Mouse (Mus musculus): ENCODE data around the gene Fbxo30. TPM values are rescaled to one million over a fixed set of nuclear protein-coding genes. Genes with fewer than 3 reads are reported as not detected.

The Fbxo30 gene
- total RNA-seq, 2 experiments from 2014 or later = 13.4 to 18.0 TPM

DNA sequence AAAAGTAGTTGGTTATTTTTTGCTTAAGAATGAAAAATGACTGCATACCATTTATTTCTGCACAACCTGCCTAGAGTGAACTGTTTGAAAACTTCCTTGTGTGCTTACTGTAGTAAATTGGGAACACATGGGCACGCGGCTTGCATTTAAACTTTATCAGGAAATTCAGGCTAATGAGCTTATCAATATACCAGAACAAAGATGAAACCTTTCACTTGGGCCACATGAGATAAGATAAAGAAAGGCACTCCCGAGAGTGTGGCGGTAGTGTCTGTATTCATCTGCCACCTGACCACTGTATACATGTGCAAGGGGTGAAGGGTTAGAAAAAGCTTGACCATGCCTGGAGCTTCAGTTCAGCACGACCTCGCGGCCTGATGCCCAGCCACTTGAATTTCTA lies 41.2 kb downstream of the Fbxo30 start:
- no peak for DNase-seq (ENCODE audit: low spot score)

DNA sequence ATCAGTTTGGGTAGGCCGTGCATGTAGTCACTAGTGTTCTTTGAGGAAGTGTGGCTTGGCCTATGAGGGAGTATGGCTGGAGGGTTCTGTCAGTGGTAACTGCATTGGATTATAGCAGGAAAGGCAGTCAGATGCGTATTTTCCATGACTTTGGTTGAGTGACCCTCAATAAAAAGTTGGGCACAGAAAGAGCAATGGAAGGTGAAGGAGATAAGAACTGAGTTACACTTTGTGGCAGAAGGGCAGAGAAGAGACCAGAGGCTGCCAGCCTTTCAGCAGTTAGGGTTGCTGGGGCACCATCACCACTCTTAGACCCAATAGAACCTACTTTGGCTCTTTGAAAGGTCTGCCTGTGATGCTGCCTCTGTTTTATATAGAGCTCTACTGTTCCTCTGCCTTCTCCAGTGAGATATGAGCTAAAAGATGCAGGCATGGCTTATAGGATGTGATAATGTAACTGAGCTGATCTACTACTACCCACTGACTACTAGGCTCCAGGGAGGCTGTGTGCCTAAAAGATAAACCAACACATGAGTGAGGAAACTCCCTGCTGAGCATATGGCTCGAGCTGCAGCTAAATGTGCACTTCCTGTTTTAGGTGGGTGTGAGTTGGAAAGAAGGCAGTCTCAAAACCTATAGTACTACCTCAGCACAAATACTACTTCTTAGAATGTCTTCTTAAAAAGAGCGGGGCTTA lies 42.2 kb downstream of the Fbxo30 start:
- no peak for DNase-seq (ENCODE audit: low spot score)

DNA sequence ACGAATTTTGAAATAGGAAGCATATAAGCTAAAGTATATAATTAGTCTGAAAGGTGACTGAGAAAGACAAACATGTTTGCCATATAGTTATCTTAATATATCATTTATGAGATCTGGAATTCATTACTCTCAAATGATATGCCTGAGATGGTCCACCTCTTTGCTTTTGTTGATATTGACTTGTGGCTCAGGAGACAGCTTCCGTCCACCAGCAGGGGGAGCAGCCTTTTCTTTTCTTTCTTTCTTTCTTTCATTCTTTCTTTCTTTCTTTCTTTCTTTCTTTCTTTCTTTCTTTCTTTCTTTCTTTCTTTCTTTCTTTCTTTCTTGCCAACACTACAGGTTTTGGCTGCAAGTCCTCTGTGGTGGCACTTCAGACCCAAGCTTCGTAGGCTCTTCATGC lies 45.4 kb downstream of the Fbxo30 start:
- no peak for DNase-seq (ENCODE audit: low spot score)

DNA sequence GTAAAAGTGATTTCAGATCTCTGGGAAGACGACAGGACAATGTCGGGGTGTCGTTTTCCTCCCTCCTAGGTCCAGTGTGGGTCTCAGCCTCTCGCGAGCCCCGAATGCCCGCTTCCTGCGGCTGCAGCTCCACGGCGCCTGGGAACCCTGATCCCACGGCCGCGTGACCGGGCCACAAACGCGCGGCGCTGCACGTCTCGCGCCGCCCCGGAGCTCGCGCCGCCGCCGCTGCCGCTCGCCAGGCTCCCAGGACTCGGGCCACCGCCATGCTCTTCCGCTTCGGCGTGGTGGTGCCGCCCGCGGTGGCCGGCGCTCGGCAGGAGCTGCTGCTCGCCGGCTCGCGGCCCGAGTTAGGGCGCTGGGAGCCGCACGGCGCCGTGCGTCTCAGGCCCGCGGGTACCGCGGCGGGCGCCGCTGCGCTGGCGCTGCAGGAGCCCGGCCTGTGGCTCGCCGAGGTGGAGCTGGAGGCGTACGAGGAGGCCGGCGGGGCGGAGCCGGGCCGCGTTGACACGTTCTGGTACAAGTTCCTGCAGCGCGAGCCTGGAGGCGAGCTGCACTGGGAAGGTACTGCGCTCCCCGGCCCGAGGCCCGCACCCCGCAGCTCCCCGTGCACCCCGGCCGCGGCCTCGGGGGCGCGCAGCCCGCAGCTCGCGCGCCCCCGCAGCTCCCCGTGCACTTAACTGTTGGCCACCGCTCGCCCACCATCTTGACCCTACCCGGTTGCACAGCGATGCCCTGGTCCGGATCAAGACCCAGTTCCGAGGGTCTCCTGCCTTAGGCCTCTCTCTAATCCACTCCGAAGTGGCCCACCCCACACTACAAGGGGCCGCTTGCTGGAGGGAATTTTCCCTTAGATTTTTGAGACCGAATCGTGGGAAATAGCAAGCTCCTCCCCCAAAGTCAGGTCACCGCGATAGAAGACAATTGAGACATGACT lies 62.3 kb downstream of the Fbxo30 start, which contains the start of gene Epm2a:
Epm2a (plus strand) TSS at position 200 of the 937 bp plus-strand sequence.
- DNase-seq (ENCODE audit: low spot score) = peak; percentile 80

GRCm38 (mm10) chr10:11344536-11345468 lies 63.7 kb downstream of the Fbxo30 start:
- DNase-seq (ENCODE audit: low spot score) = peak; percentile 6

Other genes with a start within 250 kb of the Fbxo30 start
- gene Grm1, start 199.0 kb upstream of the Fbxo30 start, total RNA-seq (2021) = under 1 TPM; 0.16 to 0.47 TPM
- 1 to 10 TPM; 7.1 to 8.5 TPM for gene Shprh, start 131.9 kb upstream of the Fbxo30 start, total RNA-seq (2021)
- 10 to 100 TPM; 96.2 to 97.8 TPM for gene Epm2a, start 62.1 kb downstream of the Fbxo30 start, total RNA-seq (2021)